Mouse (Mus musculus): ENCODE measurements at regions not wholly inside any gene's neighbourhood (a gene's known extent, or its start where the extent isn't known, plus 50 kb on each side); places are given as distances from the start of the nearest gene placed in this dataset.

- no peak for DNase-seq (ENCODE audit: extremely low read depth)
- Histone ChIP-seq H3K36me3 (replicated peaks in 1 of 2; ENCODE audit: control insufficient read depth in 1 of 2, insufficient read depth in 1 of 2, low read length in 1 of 2) (no peaks in the 10 kb centered on the region), H3K4me2 (ENCODE audit: insufficient read depth, low read depth, poor library complexity, severe bottlenecking) (no peak overlapping the region), H3K4me3 (replicated peaks in 1 of 3; ENCODE audit: low read depth in 2 of 3, low read length in 2 of 3, poor library complexity in 1 of 3) (no peak overlapping the region), H3K27me3 (replicated peaks) (no peaks in the 10 kb centered on the region), H3K4me1 (ENCODE audit: control insufficient read depth in 1 of 2, insufficient read depth in 2 of 2) (no peaks in the 10 kb centered on the region; a peak in 1 of 4 replicates), H3K79me2 (replicated peaks; ENCODE audit: control insufficient read depth, extremely low read depth, insufficient read depth, poor library complexity, severe bottlenecking) (no peaks in the 10 kb centered on the region), H3K9ac (ENCODE audit: insufficient read depth, low read depth) (no peak overlapping the region), H3K9me3 (replicated peaks; ENCODE audit: low read length) (no peaks in the 10 kb centered on the region), H3K27ac (ENCODE audit: insufficient read depth, low read depth) (no peak overlapping the region)
- TF ChIP-seq ZNF384 (IDR thresholded peaks at IDR 0.05; ENCODE audit: low read depth, low read length) (peak; percentile 57), KAT2A (IDR thresholded peaks at IDR 0.05; ENCODE audit: insufficient replicate concordance, low read length) (no peak)
- in situ Hi-C loops (cut with MboI; ENCODE audit: low pct_ligation_motif_present, low pct_unique_long_range_greater_than_20kb, low sequenced_read_pairs): no loop called here
- dilution Hi-C loops (cut with MboI; ENCODE audit: extremely low pct_ligation_motif_present, extremely low pct_unique_long_range_greater_than_20kb, low sequenced_read_pairs): no loop called here
Observed at GRCm38 (mm10) chr1:78004376-78004775, 192.6 kb downstream of the Pax3 start.

DNA sequence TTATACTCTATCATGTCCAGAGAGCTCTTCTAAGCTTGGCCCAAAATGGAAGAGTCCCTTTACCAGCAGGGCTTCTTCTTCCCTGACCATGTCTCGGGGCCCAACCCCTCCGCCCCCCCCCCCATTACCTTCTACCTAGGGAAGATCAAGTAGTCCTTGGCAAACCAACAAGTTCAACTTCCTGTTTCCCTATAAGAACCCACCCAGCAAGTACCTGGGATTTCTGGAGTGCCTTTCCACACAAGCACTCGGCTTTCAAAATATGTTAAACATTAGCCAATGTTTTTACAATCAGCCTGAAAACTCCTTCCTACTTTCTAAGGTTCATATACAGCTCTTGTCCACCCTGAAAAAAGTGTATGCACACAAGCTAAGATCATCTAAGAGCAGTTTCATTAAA is 198.2 kb downstream of the Pax3 start:
- Histone ChIP-seq H3K9me3 (replicated peaks; ENCODE audit: low read length) (no peaks in the 10 kb centered on the region), H3K4me1 (ENCODE audit: control insufficient read depth in 1 of 2, insufficient read depth in 2 of 2) (no peaks in the 10 kb centered on the region), H3K4me3 (replicated peaks in 1 of 3; ENCODE audit: low read depth in 2 of 3, low read length in 2 of 3, poor library complexity in 1 of 3) (no peak overlapping the region), H3K9ac (ENCODE audit: insufficient read depth, low read depth) (no peak overlapping the region), H3K27ac (ENCODE audit: insufficient read depth, low read depth) (no peak overlapping the region), H3K36me3 (replicated peaks in 1 of 2; ENCODE audit: control insufficient read depth in 1 of 2, insufficient read depth in 1 of 2, low read length in 1 of 2) (no peaks in the 10 kb centered on the region), H3K79me2 (replicated peaks; ENCODE audit: control insufficient read depth, extremely low read depth, insufficient read depth, poor library complexity, severe bottlenecking) (no peaks in the 10 kb centered on the region), H3K4me2 (ENCODE audit: insufficient read depth, low read depth, poor library complexity, severe bottlenecking) (no peak overlapping the region), H3K27me3 (replicated peaks) (no peaks in the 10 kb centered on the region)
- in situ Hi-C loops (cut with MboI; ENCODE audit: low pct_ligation_motif_present, low pct_unique_long_range_greater_than_20kb, low sequenced_read_pairs): loop anchor here (25.0 kb wide), 1 partner anchor 414 kb away; no protein-coding TSS in a partner anchor
- dilution Hi-C loops (cut with MboI; ENCODE audit: extremely low pct_ligation_motif_present, extremely low pct_unique_long_range_greater_than_20kb, low sequenced_read_pairs): no loop called here
- TF ChIP-seq POLR2A (IDR thresholded peaks at IDR 0.05; ENCODE audit: low read depth, low read length) (no peak), PAX5 (IDR thresholded peaks at IDR 0.05; ENCODE audit: low read length) (no peak)
- DNase-seq (ENCODE audit: extremely low read depth): no peak

GRCm38 (mm10) chr1:77981528-77981927 is 215.4 kb downstream of the Pax3 start:
- in situ Hi-C loops (cut with MboI; ENCODE audit: low pct_ligation_motif_present, low pct_unique_long_range_greater_than_20kb, low sequenced_read_pairs): loop anchor here (25.0 kb wide), 1 partner anchor 431 kb away; no protein-coding TSS in a partner anchor
- H3K9me3 ChIP-seq (replicated peaks; ENCODE audit: low read length): no peaks in the 10 kb centered on the region
- no peak for DNase-seq (ENCODE audit: extremely low read depth)
- no peaks in the 10 kb centered on the region for H3K27me3 ChIP-seq (replicated peaks)
- no peak overlapping the region for H3K9ac ChIP-seq (ENCODE audit: insufficient read depth, low read depth)
- no peaks in the 10 kb centered on the region for H3K79me2 ChIP-seq (replicated peaks; ENCODE audit: control insufficient read depth, extremely low read depth, insufficient read depth, poor library complexity, severe bottlenecking)
- TF ChIP-seq EP300 (IDR thresholded peaks at IDR 0.05; ENCODE audit: low read length): no peak
- TF ChIP-seq SIN3A (IDR thresholded peaks at IDR 0.05; ENCODE audit: low read length): no peak
- no peak for TF ChIP-seq NRF1 (IDR thresholded peaks at IDR 0.05; ENCODE audit: low read depth, low read length)
- no peak for TF ChIP-seq RAD21 (IDR thresholded peaks at IDR 0.05; ENCODE audit: low read depth, low read length)
- TF ChIP-seq POLR2AphosphoS2 (IDR thresholded peaks at IDR 0.05; ENCODE audit: low read depth, low read length): no peak
- no peak for TF ChIP-seq ZKSCAN1 (IDR thresholded peaks at IDR 0.05; ENCODE audit: borderline replicate concordance, low read depth, low read length)
- no peak for TF ChIP-seq MYC (IDR thresholded peaks at IDR 0.05; ENCODE audit: low read depth, low read length)
- TF ChIP-seq SMC3 (IDR thresholded peaks at IDR 0.05; ENCODE audit: low read depth, low read length): no peak
- H3K4me1 ChIP-seq (ENCODE audit: control insufficient read depth in 1 of 2, insufficient read depth in 2 of 2): 0 out of 4 replicates have a peak, but pooled peaks cover 0 to 4% of the 10 kb centered on the region in 2 experiments
- no peak overlapping the region for H3K27ac ChIP-seq (ENCODE audit: insufficient read depth, low read depth)
- H3K4me2 ChIP-seq (ENCODE audit: insufficient read depth, low read depth, poor library complexity, severe bottlenecking): no peak overlapping the region
- H3K36me3 ChIP-seq (replicated peaks in 1 of 2; ENCODE audit: control insufficient read depth in 1 of 2, insufficient read depth in 1 of 2, low read length in 1 of 2): no peaks in the 10 kb centered on the region
- H3K4me3 ChIP-seq (replicated peaks in 1 of 3; ENCODE audit: low read depth in 2 of 3, low read length in 2 of 3, poor library complexity in 1 of 3): no peak overlapping the region
- dilution Hi-C loops (cut with MboI; ENCODE audit: extremely low pct_ligation_motif_present, extremely low pct_unique_long_range_greater_than_20kb, low sequenced_read_pairs): no loop called here
